8 mouse cellular contexts compared by ENCODE assay signal in the genomic region with DNA sequence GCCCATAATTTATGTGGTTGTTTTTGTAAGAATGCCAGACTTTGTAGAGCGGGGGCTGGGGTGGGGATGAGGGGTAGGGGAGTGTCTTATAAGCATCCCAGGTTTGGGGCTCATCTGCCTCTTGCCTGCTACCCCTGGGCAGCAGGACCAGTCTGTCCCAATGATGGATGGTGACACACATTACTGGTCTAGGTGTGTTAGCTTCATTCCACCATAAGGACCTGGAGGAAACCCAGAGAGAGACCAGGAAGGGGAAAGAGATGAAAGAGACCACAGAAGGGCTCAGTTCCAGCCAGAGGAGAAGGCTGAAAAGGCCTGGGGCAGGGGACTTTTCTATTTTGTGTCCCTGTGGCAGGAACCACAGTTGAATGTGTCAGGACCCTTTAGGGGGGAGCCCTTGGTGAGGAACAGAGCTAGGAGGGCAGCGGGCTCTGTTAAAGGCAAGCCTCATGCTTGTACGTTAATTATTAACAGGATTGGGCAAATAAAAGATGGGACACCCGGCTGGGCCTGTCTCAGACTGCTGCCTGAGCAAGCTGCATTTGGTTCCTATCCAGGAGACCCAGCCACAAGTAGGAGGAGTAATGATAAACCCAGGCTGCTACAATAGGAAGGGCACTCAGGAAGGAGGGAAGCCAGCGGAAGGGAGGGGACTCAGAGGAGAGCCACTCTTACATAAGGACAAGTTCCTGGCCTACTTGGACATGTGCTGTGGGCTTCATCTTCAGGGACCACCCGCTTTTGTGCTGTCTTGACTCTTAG. TPM values are rescaled to one million over a fixed set of nuclear protein-coding genes. Genes with fewer than 3 reads are reported as not detected.
A peak's percentile ranks its signal among the peaks of the same experiment; 100 is the strongest.
DNase-seq lines count a peak whose midpoint lies in the region; ATAC-seq lines count a peak whose summit lies in the region.

No protein-coding gene starts in this region.

- no peak for DNase-seq in forebrain, embryonic 14.5 days (ENCODE audit: low spot score)
- peak; percentile 80 for DNase-seq in kidney, postnatal 10 days
- no peak for DNase-seq in layer of hippocampus, postnatal 25 days (ENCODE audit: extremely low spot score in 1 of 2, low spot score in 1 of 2)
- no peak for DNase-seq in right cerebral cortex, postnatal 36 days (ENCODE audit: low spot score in 2 of 2)

- H3K4me3 ChIP-seq in forebrain, embryonic 13.5 days, result no peak overlapping the region
- no peak overlapping the region for H3K4me3 ChIP-seq in forebrain, embryonic 14.5 days (ENCODE audit: low read depth, low read length)
- H3K4me3 ChIP-seq in heart, embryonic 12.5 days, result no peak overlapping the region
- no peak overlapping the region for H3K4me3 ChIP-seq in lung, embryonic 16.5 days (ENCODE audit: low read length)

- H3K9me3 ChIP-seq in forebrain, embryonic 13.5 days (replicated peaks), result no peaks in the 10 kb centered on the region
- 0 out of 2 replicates have a peak, but pooled peaks cover 2% of the 10 kb centered on the region for H3K9me3 ChIP-seq in forebrain, embryonic 14.5 days (replicated peaks; ENCODE audit: control insufficient read depth, low read length)
- H3K9me3 ChIP-seq in heart, embryonic 12.5 days (replicated peaks), result no peaks in the 10 kb centered on the region
- peaks cover 6% of the 10 kb centered on the region for H3K9me3 ChIP-seq in lung, embryonic 16.5 days (ENCODE audit: control insufficient read depth, low read length)

- no peak overlapping the region for H3K4me2 ChIP-seq in forebrain, embryonic 13.5 days
- H3K4me2 ChIP-seq in forebrain, embryonic 14.5 days (ENCODE audit: low read length), result no peak overlapping the region
- no peak overlapping the region for H3K4me2 ChIP-seq in heart, embryonic 12.5 days
- peak overlapping the region; percentile 19; the same call in 1 of the 2 replicates for H3K4me2 ChIP-seq in lung, embryonic 16.5 days (ENCODE audit: low read depth, low read length)

- peak overlapping the region; percentile 15; the same call in 1 of the 2 replicates for H3K27ac ChIP-seq in forebrain, embryonic 13.5 days
- no peak overlapping the region for H3K27ac ChIP-seq in forebrain, embryonic 14.5 days (ENCODE audit: low read depth, low read length)
- 0 out of 2 replicates have a peak overlapping the region, but pooled peaks have one; percentile 48 for H3K27ac ChIP-seq in heart, embryonic 12.5 days (ENCODE audit: poor library complexity, severe bottlenecking)
- H3K27ac ChIP-seq in lung, embryonic 16.5 days (ENCODE audit: low read length), result peak overlapping the region; percentile 93

- H3K27me3 ChIP-seq in forebrain, embryonic 13.5 days, result no peaks in the 10 kb centered on the region
- no peaks in the 10 kb centered on the region for H3K27me3 ChIP-seq in forebrain, embryonic 14.5 days (replicated peaks; ENCODE audit: control insufficient read depth, insufficient read depth, low read length)
- H3K27me3 ChIP-seq in heart, embryonic 12.5 days (replicated peaks), result no peaks in the 10 kb centered on the region
- H3K27me3 ChIP-seq in lung, embryonic 16.5 days (ENCODE audit: control insufficient read depth, insufficient read depth, low read depth, low read length), result no peaks in the 10 kb centered on the region

- peaks cover 18% of the 10 kb centered on the region for H3K4me1 ChIP-seq in forebrain, embryonic 13.5 days
- peaks cover 13% of the 10 kb centered on the region for H3K4me1 ChIP-seq in forebrain, embryonic 14.5 days (ENCODE audit: control insufficient read depth, insufficient read depth, low read length)
- peaks cover 19% of the 10 kb centered on the region for H3K4me1 ChIP-seq in heart, embryonic 12.5 days (replicated peaks)
- peaks cover 25% of the 10 kb centered on the region for H3K4me1 ChIP-seq in lung, embryonic 16.5 days (replicated peaks; ENCODE audit: control insufficient read depth, insufficient read depth, low read length)

- 83% methylated on average over 6 of the region's 6 CpGs for WGBS in forebrain, embryonic 13.5 days
- 82% methylated on average over 6 of the region's 6 CpGs for WGBS in forebrain, embryonic 14.5 days
- WGBS in heart, embryonic 12.5 days, result 70% methylated on average over 6 of the region's 6 CpGs
- WGBS in lung, embryonic 16.5 days, result 41% methylated on average over 6 of the region's 6 CpGs

- H3K9ac ChIP-seq in forebrain, embryonic 13.5 days, result no peak overlapping the region
- no peak overlapping the region for H3K9ac ChIP-seq in forebrain, embryonic 14.5 days (ENCODE audit: low read length)
- no peak overlapping the region for H3K9ac ChIP-seq in heart, embryonic 12.5 days
- peak overlapping the region; percentile 24 for H3K9ac ChIP-seq in lung, embryonic 16.5 days (ENCODE audit: low read length)

- no peak for ATAC-seq in forebrain, embryonic 13.5 days
- no peak for ATAC-seq in forebrain, embryonic 14.5 days
- no peak for ATAC-seq in heart, embryonic 12.5 days (ENCODE audit: insufficient number of reproducible peaks, low FRiP score)
- peak; percentile 89 for ATAC-seq in lung, embryonic 16.5 days (ENCODE audit: low read depth)
- ATAC-seq in erythroid progenitor cell, adult 5-6 weeks (replicated peaks; ENCODE audit: low FRiP score, poor library complexity, severe bottlenecking), result no peak

- no peaks in the 10 kb centered on the region for H3K36me3 ChIP-seq in forebrain, embryonic 13.5 days (ENCODE audit: poor library complexity, severe bottlenecking)
- no peaks in the 10 kb centered on the region for H3K36me3 ChIP-seq in forebrain, embryonic 14.5 days (ENCODE audit: control insufficient read depth, insufficient read depth, low read length)
- H3K36me3 ChIP-seq in heart, embryonic 12.5 days, result no peaks in the 10 kb centered on the region
- no peaks in the 10 kb centered on the region for H3K36me3 ChIP-seq in lung, embryonic 16.5 days (ENCODE audit: control insufficient read depth, insufficient read depth, low read length)

RNA-seq across cellular contexts. Expression of gene Cstad, which starts 23.8 kb away (rescaled TPM):
- 0.49 and 1.1 TPM in 2 replicates for polyA plus RNA-seq in forebrain, embryonic 13.5 days (2015; fragmentation: Nextera tagmentation; extraction: Ambion mirVana)
- 0.64 and 1.2 TPM in 2 replicates for polyA plus RNA-seq in forebrain, embryonic 14.5 days (2014; fragmentation: Nextera tagmentation; extraction: Ambion mirVana)
- polyA plus RNA-seq in heart, embryonic 12.5 days (2016; fragmentation: Nextera tagmentation; extraction: Ambion mirVana), result 1.4 and 2.0 TPM in 2 replicates
- 0.69 and 1.6 TPM in 2 replicates for polyA plus RNA-seq in lung, embryonic 16.5 days (2015; fragmentation: Nextera tagmentation; extraction: Ambion mirVana)
- 10 to 100 TPM in 1 of 2 experiments, 1 to 10 TPM in 1; 3.0 to 10.3 TPM for total RNA-seq in layer of hippocampus, postnatal 25 days (2021)
- total RNA-seq in erythroid progenitor cell, adult 5-6 weeks (2015; ENCODE audit: low replicate concordance), result not detected in 2 replicates
- not detected in 2 replicates for total RNA-seq in erythroid progenitor cell, adult 5-6 weeks (2017; ENCODE audit: low replicate concordance)
